Mouse (Mus musculus) kidney, embryonic 15.5 days (tissue): ENCODE measurements around the gene Slc26a9. TPM values are rescaled to one million over a fixed set of nuclear protein-coding genes. Genes with fewer than 3 reads are reported as not detected.

Experiments used
- ATAC-seq: fragments of 200-750 bp; cut with Nextera tagmentation; replicated peaks from 2 replicates; pipeline ENCODE4 v1.8.0; 2017; ENCODE audit warnings: moderate TSS enrichment; ENCODE audit not compliant: low FRiP score
- H3K27ac ChIP-seq: fragments of 300-500 bp; sonication (generic); 2 replicates; pipeline ENCODE4 v1.5.1; 2015; ENCODE audit warnings: mild to moderate bottlenecking, inconsistent platforms
- H3K27me3 ChIP-seq: fragments of 300-500 bp; sonication (generic); 2 replicates; pipeline ENCODE4 v1.6.1; 2015; ENCODE audit warnings: inconsistent platforms
- H3K36me3 ChIP-seq: fragments of 300-500 bp; sonication (generic); 2 replicates; pipeline ENCODE4 v1.6.1; 2015; ENCODE audit warnings: inconsistent platforms
- H3K4me1 ChIP-seq: fragments of 300-500 bp; sonication (generic); 2 replicates; pipeline ENCODE4 v1.6.1; 2015; ENCODE audit warnings: inconsistent platforms
- H3K4me2 ChIP-seq: fragments of 300-500 bp; sonication (generic); 2 replicates; pipeline ENCODE4 v1.6.1; 2015; ENCODE audit warnings: moderate library complexity, mild to moderate bottlenecking, inconsistent platforms
- H3K4me3 ChIP-seq: fragments of 300-500 bp; sonication (generic); replicated peaks from 2 replicates; pipeline ENCODE4 v1.5.1; 2015; ENCODE audit warnings: mild to moderate bottlenecking, inconsistent platforms
- H3K9ac ChIP-seq: fragments of 300-500 bp; sonication (generic); 2 replicates; pipeline ENCODE4 v1.6.1; 2015; ENCODE audit warnings: mild to moderate bottlenecking, inconsistent platforms
- H3K9me3 ChIP-seq: fragments of 300-500 bp; sonication (generic); replicated peaks from 2 replicates; pipeline ENCODE4 v1.6.1; 2016; ENCODE audit warnings: inconsistent platforms
- WGBS: fragments of 180-500 bp; shearing (Covaris S2); methylation state at CpG from one replicate; pipeline ENCODE4 v1.1.7; 2015; ENCODE audit warnings: mixed read lengths; 5-methylcytosine and 5-hydroxymethylcytosine counted together
- polyA plus RNA-seq: library from polyadenylated mRNA; unstranded; fragments of >200 nt; fragmentation: Nextera tagmentation; extraction: Ambion mirVana; gene quantifications from 2 replicates; pipeline ENCODE4 v1.2.1, GENCODE M21; 2015

Slc26a9 gene
- 0.13 and 0.35 TPM in 2 replicates for polyA plus RNA-seq

DNA sequence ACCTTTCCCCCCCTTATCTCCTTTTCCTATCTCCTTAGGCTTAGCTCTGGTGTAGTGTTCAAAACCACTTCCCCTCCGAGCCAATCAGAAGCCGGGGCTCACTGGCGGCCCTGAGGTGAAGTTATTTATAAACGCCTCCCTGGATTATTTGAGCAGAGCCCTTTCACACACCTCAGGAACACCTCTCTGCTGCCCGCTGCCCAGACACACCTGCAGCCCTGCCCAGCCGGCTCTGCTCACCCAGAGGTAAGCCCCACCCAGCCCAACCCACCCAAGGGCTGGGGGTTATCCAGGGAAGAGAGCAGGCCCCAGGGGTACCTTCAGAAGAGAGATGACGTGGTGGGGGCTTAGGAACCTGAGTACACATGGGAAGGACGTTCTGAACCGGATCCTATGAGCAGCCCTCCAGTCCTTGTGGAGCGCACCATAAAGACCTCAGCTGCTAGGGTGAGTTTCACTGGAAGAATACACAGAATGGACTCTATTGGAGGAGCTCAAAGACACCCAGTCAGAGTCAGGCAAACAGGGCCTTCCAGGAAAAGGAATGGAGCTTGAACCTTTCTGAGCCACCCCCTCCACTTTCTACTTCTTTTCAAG is at the start of gene Slc26a9:
Gene Slc26a9 (plus strand): TSS at position 155 of the 597 bp plus-strand sequence.
- H3K4me2 ChIP-seq, result no peak within 1 kb of the TSS

GRCm38 (mm10) chr1:131695308-131695707 is 48.5 kb upstream of the Slc26a9 start:
- H3K27me3 ChIP-seq, result no peaks in the 10 kb centered on the region
- H3K9ac ChIP-seq, result no peak overlapping the region
- H3K27ac ChIP-seq, result no peak overlapping the region
- H3K4me1 ChIP-seq, result no peaks in the 10 kb centered on the region
- ATAC-seq, result no peak
- 89% methylated on average over 2 of the region's 2 CpGs for WGBS
- no peak overlapping the region for H3K4me2 ChIP-seq
- no peaks in the 10 kb centered on the region for H3K9me3 ChIP-seq
- no peaks in the 10 kb centered on the region for H3K36me3 ChIP-seq
- H3K4me3 ChIP-seq, result no peak overlapping the region

More for the DNA sequence above, at the start of gene Slc26a9:
- Histone ChIP-seq H3K27me3 (0 out of 2 replicates have a peak, but pooled peaks cover 2% of the 10 kb centered on the region), H3K36me3 (no peaks in the 10 kb centered on the region), H3K9ac (no peak within 1 kb of the TSS), H3K9me3 (no peaks in the 10 kb centered on the region), H3K4me3 (no peak within 1 kb of the TSS), H3K27ac (no peak within 1 kb of the TSS), H3K4me1 (peaks cover 13% of the 10 kb centered on the region; the same call in 1 of the 2 replicates)
- WGBS, result 71% methylated on average over 10 of the region's 10 CpGs
- no peak for ATAC-seq

GRCm38 (mm10) chr1:131696325-131696724 is 47.5 kb upstream of the Slc26a9 start:
- no peaks in the 10 kb centered on the region for H3K36me3 ChIP-seq
- H3K4me1 ChIP-seq, result no peaks in the 10 kb centered on the region
- H3K27ac ChIP-seq, result no peak overlapping the region
- no peak for ATAC-seq
- no peaks in the 10 kb centered on the region for H3K9me3 ChIP-seq
- WGBS, result 60% methylated on average over 4 of the region's 4 CpGs
- H3K9ac ChIP-seq, result no peak overlapping the region
- no peak overlapping the region for H3K4me2 ChIP-seq
- H3K27me3 ChIP-seq, result no peaks in the 10 kb centered on the region
- no peak overlapping the region for H3K4me3 ChIP-seq

DNA sequence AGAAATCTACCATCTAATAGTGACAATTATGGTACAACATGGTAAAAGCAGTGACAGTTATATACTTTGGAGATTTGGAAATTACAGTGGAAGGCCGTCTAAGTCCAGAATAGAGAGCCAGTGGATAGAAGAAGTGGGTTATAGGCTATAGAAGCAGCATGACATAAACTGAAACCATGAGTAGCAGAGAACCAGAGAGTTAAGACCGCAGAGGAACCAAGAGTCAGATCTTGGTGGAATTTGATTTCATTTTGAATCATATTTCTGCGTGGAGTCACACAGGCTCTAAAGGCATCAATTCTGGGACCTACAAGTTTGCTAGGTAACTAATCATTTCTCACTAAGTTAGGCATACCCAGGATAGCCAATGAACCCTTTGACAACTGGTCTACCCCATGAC is 45.1 kb upstream of the Slc26a9 start:
- 85% methylated on average over 3 of the region's 3 CpGs for WGBS

GRCm38 (mm10) chr1:131699642-131700041 is 44.2 kb upstream of the Slc26a9 start:
- Histone ChIP-seq H3K27me3 (no peaks in the 10 kb centered on the region), H3K4me1 (no peaks in the 10 kb centered on the region), H3K9ac (no peak overlapping the region), H3K9me3 (no peaks in the 10 kb centered on the region), H3K4me3 (no peak overlapping the region), H3K4me2 (no peak overlapping the region), H3K36me3 (no peaks in the 10 kb centered on the region), H3K27ac (no peak overlapping the region)
- no peak for ATAC-seq
- WGBS, result 76% methylated on average over 4 of the region's 4 CpGs

More for the DNA sequence above, 45.1 kb upstream of the Slc26a9 start:
- Histone ChIP-seq H3K27me3 (no peaks in the 10 kb centered on the region), H3K9me3 (no peaks in the 10 kb centered on the region), H3K4me1 (no peaks in the 10 kb centered on the region), H3K27ac (no peak overlapping the region), H3K9ac (no peak overlapping the region), H3K36me3 (no peaks in the 10 kb centered on the region), H3K4me2 (no peak overlapping the region), H3K4me3 (no peak overlapping the region)
- no peak for ATAC-seq

GRCm38 (mm10) chr1:131700447-131700846 is 43.4 kb upstream of the Slc26a9 start:
- H3K4me1 ChIP-seq, result no peaks in the 10 kb centered on the region
- H3K9ac ChIP-seq, result no peak overlapping the region
- H3K4me2 ChIP-seq, result no peak overlapping the region
- no peak overlapping the region for H3K4me3 ChIP-seq
- ATAC-seq, result no peak
- H3K27me3 ChIP-seq, result no peaks in the 10 kb centered on the region
- H3K27ac ChIP-seq, result no peak overlapping the region
- no peaks in the 10 kb centered on the region for H3K9me3 ChIP-seq
- H3K36me3 ChIP-seq, result no peaks in the 10 kb centered on the region
- 71% methylated on average over 5 of the region's 5 CpGs for WGBS

- Histone ChIP-seq H3K4me1 (no peaks in the 10 kb centered on the region), H3K27ac (no peak overlapping the region), H3K9ac (no peak overlapping the region), H3K9me3 (no peaks in the 10 kb centered on the region), H3K4me2 (no peak overlapping the region), H3K36me3 (no peaks in the 10 kb centered on the region), H3K4me3 (no peak overlapping the region), H3K27me3 (no peaks in the 10 kb centered on the region)
- 86% methylated on average over 5 of the region's 5 CpGs for WGBS
- ATAC-seq, result no peak
Observed at GRCm38 (mm10) chr1:131701391-131701790, 42.4 kb upstream of the Slc26a9 start.

- no peak for ATAC-seq
- Histone ChIP-seq H3K4me1 (no peaks in the 10 kb centered on the region), H3K9me3 (no peaks in the 10 kb centered on the region), H3K27me3 (no peaks in the 10 kb centered on the region), H3K9ac (no peak overlapping the region), H3K27ac (no peak overlapping the region), H3K4me3 (no peak overlapping the region), H3K36me3 (no peaks in the 10 kb centered on the region), H3K4me2 (no peak overlapping the region)
- 66% methylated on average over 8 of the region's 8 CpGs for WGBS
Observed at GRCm38 (mm10) chr1:131702094-131702766, 41.6 kb upstream of the Slc26a9 start.

- 90% methylated on average over 2 of the region's 2 CpGs for WGBS
- Histone ChIP-seq H3K27me3 (no peaks in the 10 kb centered on the region), H3K9me3 (no peaks in the 10 kb centered on the region), H3K36me3 (no peaks in the 10 kb centered on the region), H3K4me2 (no peak overlapping the region), H3K4me3 (no peak overlapping the region), H3K4me1 (no peaks in the 10 kb centered on the region), H3K27ac (no peak overlapping the region), H3K9ac (no peak overlapping the region)
- no peak for ATAC-seq
Observed at GRCm38 (mm10) chr1:131703482-131703881, 40.3 kb upstream of the Slc26a9 start.

GRCm38 (mm10) chr1:131708338-131708737 is 35.5 kb upstream of the Slc26a9 start:
- 26% methylated on average over 4 of the region's 4 CpGs for WGBS
- Histone ChIP-seq H3K36me3 (no peaks in the 10 kb centered on the region), H3K4me2 (no peak overlapping the region), H3K4me1 (no peaks in the 10 kb centered on the region), H3K27me3 (0 out of 2 replicates have a peak, but pooled peaks cover 3% of the 10 kb centered on the region), H3K9ac (no peak overlapping the region), H3K4me3 (no peak overlapping the region), H3K9me3 (no peaks in the 10 kb centered on the region), H3K27ac (no peak overlapping the region)
- ATAC-seq, result no peak

DNA sequence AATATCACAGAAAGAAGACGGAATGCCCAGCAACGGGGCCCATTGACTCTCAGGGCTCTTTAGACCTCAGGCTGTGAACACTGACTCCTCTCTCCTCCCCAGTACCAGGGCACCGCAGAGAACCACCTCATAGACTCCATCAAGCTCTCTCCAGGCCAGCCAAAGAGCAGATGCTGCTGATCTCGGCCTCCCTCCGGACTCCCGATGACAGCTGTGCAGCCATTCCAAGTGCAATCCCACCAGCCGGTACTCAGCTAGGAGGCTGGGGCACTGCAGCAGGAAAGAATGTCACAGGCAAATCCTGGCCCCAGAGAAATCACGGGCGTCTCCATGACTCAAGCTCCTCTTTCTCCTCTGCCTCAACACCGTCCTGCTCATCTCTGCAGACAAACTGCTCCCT is 32.3 kb upstream of the Slc26a9 start:
- no peak for ATAC-seq
- no peaks in the 10 kb centered on the region; the same call in 1 of the 2 replicates for H3K4me1 ChIP-seq

DNA sequence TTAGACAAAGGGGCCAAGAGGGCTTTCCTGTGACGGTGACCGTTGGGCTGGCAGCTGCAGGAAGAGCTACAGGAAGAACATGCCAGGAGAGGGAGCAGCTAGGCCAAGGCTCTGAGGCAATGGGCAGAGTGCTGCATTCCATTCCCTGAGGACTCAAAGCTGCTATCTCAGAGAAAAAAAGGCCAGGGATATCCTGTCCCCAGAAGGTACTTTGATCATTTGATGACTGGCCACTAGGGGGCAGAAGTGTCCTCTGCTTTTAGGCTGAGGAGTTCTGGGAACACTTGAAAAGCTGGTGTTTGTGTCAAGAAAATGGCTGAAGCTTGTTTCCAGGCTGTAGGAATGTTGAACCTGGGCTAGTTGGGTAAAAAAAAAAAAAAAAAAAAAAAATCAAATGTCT is 31.4 kb upstream of the Slc26a9 start:
- Histone ChIP-seq H3K36me3 (no peaks in the 10 kb centered on the region), H3K27me3 (0 out of 2 replicates have a peak, but pooled peaks cover 3% of the 10 kb centered on the region), H3K27ac (no peak overlapping the region), H3K4me3 (no peak overlapping the region), H3K9ac (no peak overlapping the region), H3K4me2 (no peak overlapping the region), H3K4me1 (no peaks in the 10 kb centered on the region; the same call in 1 of the 2 replicates), H3K9me3 (no peaks in the 10 kb centered on the region)
- ATAC-seq, result peak; percentile 55
- WGBS, result 31% methylated on average over 2 of the region's 2 CpGs

More for the DNA sequence above, 32.3 kb upstream of the Slc26a9 start:
- Histone ChIP-seq H3K9me3 (no peaks in the 10 kb centered on the region), H3K4me2 (no peak overlapping the region), H3K27me3 (0 out of 2 replicates have a peak, but pooled peaks cover 3% of the 10 kb centered on the region), H3K27ac (no peak overlapping the region), H3K9ac (no peak overlapping the region), H3K36me3 (no peaks in the 10 kb centered on the region), H3K4me3 (no peak overlapping the region)
- WGBS, result 83% methylated on average over 10 of the region's 10 CpGs
